Mouse (Mus musculus) cerebellum, adult 2 months (tissue): ENCODE results near the gene Cbfa2t3. TPM values are rescaled to one million over a fixed set of nuclear protein-coding genes. Genes with fewer than 3 reads are reported as not detected.
"Not testable (repeated sequence)": the region's sequence is repeated elsewhere in the genome, so short reads cannot be mapped to it uniquely, and the experiment has no call there.

Experiments used
- DNase-seq, 2 experiments: peaks; one replicate each; pipeline ENCODE4 v3.0.0; 2021
- H3K27ac ChIP-seq: fragments of 200-500 bp; 2 replicates; pipeline ENCODE4 v1.5.1; 2012; ENCODE audit warnings: low read length, control low read depth, inconsistent platforms; ENCODE audit not compliant: insufficient read depth
- H3K27me3 ChIP-seq: fragments of 200-500 bp; 2 replicates; pipeline ENCODE4 v1.6.1; 2012; ENCODE audit warnings: inconsistent platforms, mild to moderate bottlenecking, low read length, moderate library complexity; ENCODE audit not compliant: control insufficient read depth, insufficient read depth
- H3K4me1 ChIP-seq: fragments of 200-500 bp; 2 replicates; pipeline ENCODE4 v1.6.1; 2011; ENCODE audit warnings: low read length; ENCODE audit not compliant: control insufficient read depth, insufficient read depth
- H3K4me3 ChIP-seq: fragments of 200-500 bp; replicated peaks from 2 replicates; pipeline ENCODE3; 2011; ENCODE audit warnings: mild to moderate bottlenecking, low read depth, low read length, control low read depth; ENCODE audit not compliant: insufficient read depth
- CTCF ChIP-seq: fragments of 200-500 bp; IDR thresholded peaks from 2 replicates; pipeline ENCODE4 v1.5.1; 2011; ENCODE audit warnings: low read depth, mild to moderate bottlenecking, control low read depth, low read length, moderate library complexity, borderline replicate concordance; ENCODE audit not compliant: insufficient read depth
- POLR2A ChIP-seq: fragments of 200-500 bp; IDR thresholded peaks from 2 replicates; pipeline ENCODE4 v1.6.1; 2011; ENCODE audit warnings: low read length, control low read depth, borderline replicate concordance; ENCODE audit not compliant: insufficient read depth
- WGBS: fragments of 180-500 bp; shearing (Covaris S2); methylation state at CpG from one replicate; pipeline ENCODE4 v1.1.7; 2018; 5-methylcytosine and 5-hydroxymethylcytosine counted together
- polyA plus RNA-seq: library from polyadenylated mRNA; depleted of rRNA; stranded (reverse); fragments of >200 nt; gene quantifications from 2 replicates; pipeline ENCODE4 v1.2.3, GENCODE M21; 2012

Gene Cbfa2t3
- polyA plus RNA-seq, 1 experiment, result 17.7 TPM

DNA sequence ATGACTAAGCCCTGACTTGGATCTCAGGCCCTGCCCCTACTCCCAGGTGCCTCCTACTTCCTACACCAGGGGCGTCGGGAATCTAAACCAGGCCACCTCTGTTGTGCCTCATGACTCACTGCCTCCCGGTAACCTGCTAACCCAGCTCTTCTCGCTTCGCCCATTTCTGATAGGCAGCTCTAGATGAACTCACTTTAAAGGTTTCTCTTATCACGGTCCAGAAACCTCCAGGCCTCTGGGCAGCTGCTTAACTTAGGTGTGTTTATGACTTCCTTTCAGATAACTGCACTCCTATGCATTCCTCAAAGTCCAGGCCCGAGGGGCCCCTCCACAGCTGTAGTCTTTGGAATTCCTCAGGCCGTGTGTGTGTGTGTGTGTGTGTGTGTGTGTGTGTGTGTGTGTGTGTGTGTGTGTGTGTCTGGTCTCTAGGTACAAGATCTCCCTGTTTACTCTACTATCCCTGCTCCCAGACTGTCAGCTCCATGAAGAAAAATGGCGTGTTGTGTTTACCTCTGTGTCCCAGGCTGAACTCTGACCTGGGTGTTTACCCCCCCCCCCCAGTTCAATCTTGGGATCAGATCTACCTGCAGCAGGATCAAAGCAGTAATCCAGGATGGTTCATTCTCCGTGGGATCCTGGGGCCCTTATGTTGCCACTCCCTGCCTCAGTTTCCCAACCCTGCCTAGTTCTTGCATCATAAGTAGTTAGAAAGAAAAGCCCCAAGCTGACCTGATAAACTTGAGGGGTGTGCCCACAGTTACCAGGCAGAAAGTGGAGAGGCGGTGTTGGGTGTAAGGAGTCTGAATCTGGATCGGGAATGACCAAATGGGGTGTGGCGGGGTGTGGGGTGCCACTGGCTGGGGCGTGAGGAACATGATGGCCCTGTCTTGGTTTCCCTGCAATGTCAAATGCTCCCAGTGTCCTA is 62.8 kb downstream of the Cbfa2t3 start:
- Histone ChIP-seq H3K27me3 (no peaks in the 10 kb centered on the region), H3K4me3 (no peak overlapping the region), H3K4me1 (peaks cover 46% of the 10 kb centered on the region), H3K27ac (no peak overlapping the region)
- DNase-seq, result no peak
- no peak for TF ChIP-seq CTCF
- no peak for TF ChIP-seq POLR2A
- WGBS, result 75% methylated on average over 14 of the region's 14 CpGs

DNA sequence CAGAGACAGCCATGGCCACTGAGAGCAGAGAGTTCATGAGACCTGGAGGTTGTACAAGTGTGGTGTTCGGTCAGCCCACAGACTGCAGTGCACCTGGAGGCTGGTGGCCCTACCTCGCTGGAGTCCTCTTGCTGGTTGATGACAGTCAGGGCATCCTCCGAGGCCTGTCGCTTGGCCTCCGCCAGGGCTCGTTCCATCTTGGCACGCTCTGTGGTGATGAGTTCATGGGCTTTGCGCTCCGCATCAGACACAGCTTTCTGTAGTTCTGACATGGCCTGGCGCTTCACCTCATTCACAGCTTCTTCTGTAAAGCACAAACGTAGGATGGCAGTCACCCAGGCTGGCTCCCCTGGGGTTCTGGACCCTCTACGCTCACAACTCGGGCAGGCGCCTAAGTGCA is 65.7 kb downstream of the Cbfa2t3 start:
- Histone ChIP-seq H3K27ac (no peak overlapping the region), H3K4me3 (no peak overlapping the region), H3K4me1 (peaks cover 23% of the 10 kb centered on the region), H3K27me3 (no peaks in the 10 kb centered on the region)
- 20% methylated on average over 14 of the region's 14 CpGs for WGBS
- TF ChIP-seq POLR2A, result no peak
- TF ChIP-seq CTCF, result no peak; the same call in 1 of the 2 replicates
- peak; percentile 65 to 76 for DNase-seq

GRCm38 (mm10) chr8:122632134-122632533 is 66.8 kb downstream of the Cbfa2t3 start:
- not testable (repeated sequence) for H3K27ac ChIP-seq, H3K4me3 ChIP-seq, DNase-seq, H3K27me3 ChIP-seq
- H3K4me1 ChIP-seq, result peaks cover 25% of the 10 kb centered on the region
- WGBS, result 64% methylated on average over 3 of the region's 3 CpGs

DNA sequence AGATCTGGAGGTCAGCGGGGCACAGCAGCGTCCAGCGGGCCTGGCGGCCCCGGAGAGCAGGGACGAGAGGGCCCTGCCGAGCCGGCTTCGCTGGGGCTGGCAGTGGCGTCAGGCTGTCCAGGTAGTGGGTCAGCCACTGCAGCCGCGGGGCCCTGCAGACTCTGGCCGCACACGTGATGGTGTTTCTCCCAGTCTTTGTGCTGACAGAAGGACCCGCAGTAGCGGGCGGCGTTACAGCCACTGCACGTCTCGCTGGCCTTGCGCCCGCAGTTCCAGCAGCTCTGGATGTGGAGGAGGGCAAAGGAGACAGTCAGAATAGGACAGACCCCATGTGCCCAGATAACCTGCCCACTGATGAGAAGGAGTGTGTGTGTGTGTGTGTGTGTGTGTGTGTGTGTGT is 68.2 kb downstream of the Cbfa2t3 start:
- Histone ChIP-seq H3K27ac (no peak overlapping the region), H3K4me3 (no peak overlapping the region), H3K4me1 (peaks cover 25% of the 10 kb centered on the region), H3K27me3 (no peaks in the 10 kb centered on the region)
- WGBS, result 38% methylated on average over 22 of the region's 22 CpGs
- TF ChIP-seq CTCF, result no peak
- no peak for TF ChIP-seq POLR2A
- no peak for DNase-seq

DNA sequence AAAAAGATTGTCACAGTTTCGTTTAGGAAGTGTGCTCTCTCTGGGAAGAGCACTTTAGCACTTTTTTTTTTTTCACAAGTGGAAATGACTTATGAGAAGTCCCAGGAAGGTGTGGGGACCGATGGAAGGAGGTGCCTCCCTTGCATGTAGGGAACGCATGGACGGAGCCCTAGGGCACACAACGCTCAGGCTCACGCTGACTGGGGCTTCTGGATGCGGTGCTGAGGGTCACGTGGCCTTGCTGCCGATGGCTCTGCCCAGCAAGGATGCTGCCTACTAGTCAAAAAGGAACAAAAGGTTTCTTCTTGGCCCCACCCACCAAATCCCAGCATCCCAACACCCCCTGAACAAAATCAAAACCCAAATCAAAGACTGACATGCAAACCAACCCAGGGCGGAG is 69.5 kb downstream of the Cbfa2t3 start:
- Histone ChIP-seq H3K4me1 (peaks cover 26% of the 10 kb centered on the region), H3K27me3 (no peaks in the 10 kb centered on the region), H3K4me3 (no peak overlapping the region), H3K27ac (no peak overlapping the region)
- no peak for TF ChIP-seq POLR2A
- WGBS, result 59% methylated on average over 10 of the region's 10 CpGs
- no peak for DNase-seq

DNA sequence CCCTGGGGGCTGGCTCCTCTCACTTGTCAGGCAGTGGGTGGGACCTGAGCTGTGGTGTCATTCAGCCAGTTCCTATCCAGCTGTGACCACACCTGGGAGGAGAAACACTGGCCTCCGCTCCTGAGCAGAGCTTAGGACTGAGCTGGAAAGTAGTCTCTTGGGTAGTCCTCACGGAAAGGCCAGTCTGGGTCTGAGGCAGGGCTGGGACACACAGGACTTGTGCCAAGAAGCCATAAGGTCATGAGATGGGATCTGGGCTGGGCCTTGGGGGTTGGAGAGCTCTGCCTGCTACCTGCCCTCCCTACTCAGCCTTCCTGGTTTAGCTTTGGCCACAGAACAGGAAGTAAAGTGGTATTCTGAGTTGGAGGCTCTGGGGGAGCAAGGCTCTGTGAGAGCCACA is 72.0 kb downstream of the Cbfa2t3 start:
- H3K27ac ChIP-seq, result no peak overlapping the region
- WGBS, result 29% methylated on average over 2 of the region's 2 CpGs
- no peak overlapping the region for H3K4me3 ChIP-seq
- TF ChIP-seq POLR2A (no peak), CTCF (no peak)
- H3K4me1 ChIP-seq, result peaks cover 23% of the 10 kb centered on the region
- no peaks in the 10 kb centered on the region for H3K27me3 ChIP-seq
- DNase-seq, result peak in 1 of 2 experiments; percentile 49

GRCm38 (mm10) chr8:122625811-122626210 is 73.1 kb downstream of the Cbfa2t3 start:
- Histone ChIP-seq H3K4me3 (no peak overlapping the region), H3K27ac (no peak overlapping the region), H3K4me1 (peaks cover 21% of the 10 kb centered on the region), H3K27me3 (no peaks in the 10 kb centered on the region)
- WGBS, result 58% methylated on average over 9 of the region's 9 CpGs
- no peak for DNase-seq
- no peak for TF ChIP-seq POLR2A
- TF ChIP-seq CTCF, result no peak

DNA sequence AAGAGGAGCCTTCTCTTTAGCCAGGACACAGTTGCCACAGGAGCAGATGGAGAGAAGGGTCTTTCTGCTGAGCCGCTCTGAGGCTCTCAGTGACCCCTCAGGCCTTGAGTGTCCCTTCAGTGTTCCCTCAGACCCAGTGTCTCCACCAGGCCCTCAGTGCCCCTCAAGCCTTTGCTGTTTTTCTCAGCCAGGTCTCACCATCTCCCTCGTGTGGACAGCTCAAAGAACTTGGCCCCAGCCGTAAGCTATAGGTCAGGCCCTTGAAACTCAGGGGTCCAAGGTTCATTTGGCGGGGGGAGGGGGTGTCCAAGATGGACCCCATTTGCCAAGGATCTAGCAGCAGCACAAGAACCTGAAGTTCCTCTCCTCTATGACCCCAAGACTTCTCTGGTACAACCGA is 74.3 kb downstream of the Cbfa2t3 start:
- H3K4me3 ChIP-seq, result no peak overlapping the region
- H3K27me3 ChIP-seq, result no peaks in the 10 kb centered on the region
- peak in 1 of 2 experiments; percentile 27 for DNase-seq
- H3K27ac ChIP-seq, result no peak overlapping the region
- 78% methylated on average over 5 of the region's 5 CpGs for WGBS
- H3K4me1 ChIP-seq, result peaks cover 19% of the 10 kb centered on the region
- TF ChIP-seq POLR2A, result no peak
- TF ChIP-seq CTCF, result no peak
